8 mouse cellular contexts compared by ENCODE assay signal in genomic region chr2:29199909-29200308, GRCm38 (mm10). TPM values are rescaled to one million over a fixed set of nuclear protein-coding genes. Genes with fewer than 3 reads are reported as not detected.
DNase-seq lines count a peak whose midpoint lies in the region; ATAC-seq and TF ChIP-seq lines count a peak whose summit lies in the region.

No protein-coding gene starts in this region.

- no peak overlapping the region for H3K9ac ChIP-seq in forebrain, embryonic 14.5 days (ENCODE audit: low read length)
- no peak overlapping the region for H3K9ac ChIP-seq in forebrain, embryonic 15.5 days (replicated peaks)
- H3K9ac ChIP-seq in liver, adult 2 months (ENCODE audit: low read depth, low read length): no peak overlapping the region
- no peak overlapping the region for H3K9ac ChIP-seq in liver, embryonic 12.5 days
- no peak overlapping the region for H3K9ac ChIP-seq in embryonic facial prominence, embryonic 14.5 days (ENCODE audit: low read depth, low read length)

- no peak for TF ChIP-seq POLR2A in liver, adult 2 months (IDR thresholded peaks at IDR 0.05; ENCODE audit: extremely low read depth, insufficient read depth, low read length)

- H3K27ac ChIP-seq in forebrain, embryonic 14.5 days (ENCODE audit: low read depth, low read length): no peak overlapping the region
- no peak overlapping the region for H3K27ac ChIP-seq in forebrain, embryonic 15.5 days (replicated peaks)
- no peak overlapping the region for H3K27ac ChIP-seq in liver, adult 2 months (replicated peaks; ENCODE audit: insufficient read depth, low read depth, low read length)
- no peak overlapping the region for H3K27ac ChIP-seq in liver, embryonic 12.5 days
- no peak overlapping the region for H3K27ac ChIP-seq in embryonic facial prominence, embryonic 14.5 days (replicated peaks; ENCODE audit: low read depth, low read length)

- no peaks in the 10 kb centered on the region for H3K9me3 ChIP-seq in forebrain, embryonic 14.5 days (replicated peaks; ENCODE audit: control insufficient read depth, low read length)
- no peaks in the 10 kb centered on the region for H3K9me3 ChIP-seq in forebrain, embryonic 15.5 days
- H3K9me3 ChIP-seq in liver, embryonic 12.5 days (replicated peaks): no peaks in the 10 kb centered on the region
- no peaks in the 10 kb centered on the region for H3K9me3 ChIP-seq in embryonic facial prominence, embryonic 14.5 days (ENCODE audit: control insufficient read depth, low read length)

- no peak overlapping the region for H3K4me3 ChIP-seq in forebrain, embryonic 14.5 days (ENCODE audit: low read depth, low read length)
- no peak overlapping the region for H3K4me3 ChIP-seq in forebrain, embryonic 15.5 days
- H3K4me3 ChIP-seq in liver, adult 2 months (ENCODE audit: insufficient read depth, low read depth, low read length): no peak overlapping the region
- H3K4me3 ChIP-seq in liver, embryonic 12.5 days: no peak overlapping the region
- H3K4me3 ChIP-seq in embryonic facial prominence, embryonic 14.5 days (ENCODE audit: low read depth, low read length): no peak overlapping the region

- TF ChIP-seq CTCF in liver, adult 2 months (IDR thresholded peaks at IDR 0.05; ENCODE audit: low read depth, low read length): peak; percentile 62

- peaks cover 7% of the 10 kb centered on the region; the same call in 1 of the 2 replicates for H3K27me3 ChIP-seq in forebrain, embryonic 14.5 days (replicated peaks; ENCODE audit: control insufficient read depth, insufficient read depth, low read length)
- H3K27me3 ChIP-seq in forebrain, embryonic 15.5 days: peaks cover 10% of the 10 kb centered on the region; the same call in 1 of the 2 replicates
- H3K27me3 ChIP-seq in liver, adult 2 months (ENCODE audit: control insufficient read depth, insufficient read depth, low read length): peaks cover 7% of the 10 kb centered on the region
- peaks cover 70% of the 10 kb centered on the region for H3K27me3 ChIP-seq in liver, embryonic 12.5 days (replicated peaks)
- peaks cover 15% of the 10 kb centered on the region for H3K27me3 ChIP-seq in embryonic facial prominence, embryonic 14.5 days (replicated peaks; ENCODE audit: control insufficient read depth, insufficient read depth, low read length)

- no peak for ATAC-seq in forebrain, embryonic 14.5 days
- ATAC-seq in forebrain, embryonic 15.5 days (replicated peaks): no peak; the same call in 1 of the 2 replicates
- ATAC-seq in liver, embryonic 12.5 days: no peak
- ATAC-seq in embryonic facial prominence, embryonic 14.5 days (ENCODE audit: low read depth): no peak

- H3K79me2 ChIP-seq in liver, adult 2 months (ENCODE audit: control insufficient read depth, insufficient read depth, low read length): no peaks in the 10 kb centered on the region

- WGBS in forebrain, embryonic 14.5 days: 1% methylated on average over 3 of the region's 3 CpGs
- WGBS in forebrain, embryonic 15.5 days: 2% methylated on average over 3 of the region's 3 CpGs
- WGBS in liver, adult 2 months: 0% methylated on average over 3 of the region's 3 CpGs
- WGBS in liver, embryonic 12.5 days (ENCODE audit: insufficient replicate concordance): 0% methylated on average over 3 of the region's 3 CpGs
- WGBS in embryonic facial prominence, embryonic 14.5 days: 7% methylated on average over 3 of the region's 3 CpGs

- H3K36me3 ChIP-seq in forebrain, embryonic 14.5 days (ENCODE audit: control insufficient read depth, insufficient read depth, low read length): no peaks in the 10 kb centered on the region
- no peaks in the 10 kb centered on the region for H3K36me3 ChIP-seq in forebrain, embryonic 15.5 days
- no peaks in the 10 kb centered on the region for H3K36me3 ChIP-seq in liver, adult 2 months (ENCODE audit: control insufficient read depth, insufficient read depth, low read length)
- H3K36me3 ChIP-seq in liver, embryonic 12.5 days: no peaks in the 10 kb centered on the region
- no peaks in the 10 kb centered on the region for H3K36me3 ChIP-seq in embryonic facial prominence, embryonic 14.5 days (ENCODE audit: control insufficient read depth, insufficient read depth, low read length)

- peak; percentile 69 for DNase-seq in forebrain, embryonic 14.5 days (ENCODE audit: low spot score)
- peak; percentile 21 for DNase-seq in liver, adult 2 months (ENCODE audit: extremely low read depth, low read depth, low spot score)
- DNase-seq in adrenal gland, postnatal 36 days: peak; percentile 56 to 72
- DNase-seq in embryonic facial prominence, embryonic 14.5 days (ENCODE audit: low spot score): peak; percentile 18
- peak; percentile 71 for DNase-seq in lung, postnatal 10 days
- DNase-seq in testis, postnatal 10 days (ENCODE audit: low spot score): peak; percentile 77

- H3K4me2 ChIP-seq in forebrain, embryonic 14.5 days (ENCODE audit: low read length): no peak overlapping the region
- no peak overlapping the region for H3K4me2 ChIP-seq in forebrain, embryonic 15.5 days (replicated peaks)
- H3K4me2 ChIP-seq in liver, embryonic 12.5 days: no peak overlapping the region
- H3K4me2 ChIP-seq in embryonic facial prominence, embryonic 14.5 days (ENCODE audit: low read depth, low read length): no peak overlapping the region

- 0 out of 2 replicates have a peak, but pooled peaks cover 2% of the 10 kb centered on the region for H3K4me1 ChIP-seq in forebrain, embryonic 14.5 days (ENCODE audit: control insufficient read depth, insufficient read depth, low read length)
- peaks cover 5% of the 10 kb centered on the region for H3K4me1 ChIP-seq in forebrain, embryonic 15.5 days
- H3K4me1 ChIP-seq in liver, adult 2 months (ENCODE audit: control insufficient read depth, insufficient read depth, low read length): no peaks in the 10 kb centered on the region
- H3K4me1 ChIP-seq in liver, embryonic 12.5 days: peaks cover 7% of the 10 kb centered on the region
- H3K4me1 ChIP-seq in embryonic facial prominence, embryonic 14.5 days (ENCODE audit: control insufficient read depth, insufficient read depth, low read length): peaks cover 6% of the 10 kb centered on the region

RNA-seq across cellular contexts. Expression of gene Ntng2, which starts 52.9 kb away (rescaled TPM):
- polyA plus RNA-seq in forebrain, embryonic 14.5 days (2014; fragmentation: Nextera tagmentation; extraction: Ambion mirVana): 6.6 and 8.8 TPM in 2 replicates
- polyA plus RNA-seq in forebrain, embryonic 15.5 days (2015; fragmentation: Nextera tagmentation; extraction: Ambion mirVana): 11.7 and 13.5 TPM in 2 replicates
- total RNA-seq in liver, adult 2 months (2014; rRNA removed): 0.87 and 1.5 TPM in 2 replicates
- polyA plus RNA-seq in liver, adult 2 months (2012; rRNA removed): 4.0 and 5.1 TPM in 2 replicates
- 0.14 TPM in 1 of 2 replicates, not detected in the other for polyA plus RNA-seq in liver, embryonic 12.5 days (2016; fragmentation: Nextera tagmentation; extraction: Ambion mirVana)
- 10 to 100 TPM; 35.0 to 44.2 TPM for total RNA-seq in adrenal gland, postnatal 36 days (2021)
- polyA plus RNA-seq in embryonic facial prominence, embryonic 14.5 days (2014; fragmentation: Nextera tagmentation; extraction: Ambion mirVana): 0.85 and 1.0 TPM in 2 replicates

Comparison
In these comparisons a context has a peak if more than half of its experiments do, and no peak if none do; other contexts are left out.
1. DNase-seq: peak in every context shown above with its lines; median percentile 77 in testis, postnatal 10 days; 71 in lung, postnatal 10 days; 69 in forebrain, embryonic 14.5 days; 64 in adrenal gland, postnatal 36 days; 21 in liver, adult 2 months; 18 in embryonic facial prominence, embryonic 14.5 days.